In the genomic region with DNA sequence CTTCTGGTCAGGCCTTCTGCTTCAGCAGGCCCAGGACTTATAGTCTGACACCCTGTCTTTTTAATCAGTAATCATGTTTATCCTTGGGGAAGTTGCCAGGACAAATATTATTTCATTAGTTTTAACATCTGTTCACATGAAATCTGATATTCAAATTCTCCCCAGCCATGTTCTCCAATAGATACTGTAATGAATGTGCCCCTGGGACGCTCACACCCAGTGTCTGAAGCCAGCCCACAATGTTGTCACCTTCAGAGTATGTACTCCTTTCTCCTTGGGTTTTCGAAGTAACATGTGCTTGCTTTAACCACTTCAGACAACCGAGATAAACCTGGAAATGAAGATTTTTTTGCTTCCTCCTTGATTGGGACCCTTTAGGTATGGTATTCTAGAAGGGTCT, we compare ENCODE assay signal across 19 mouse cellular contexts.
DNase-seq lines count a peak whose midpoint lies in the region; ATAC-seq and TF ChIP-seq lines count a peak whose summit lies in the region.
"Had no signal": no experiment of that assay in that cellular context is flagged by ENCODE, and none has a peak within 500 bp of the region (broad histone marks: within the 10 kb centered on the region; RNA-seq: fewer than 3 reads in every experiment).

No protein-coding gene starts in this region.

- WGBS in kidney, postnatal 0 days: 65% methylated on average over 3 of the region's 3 CpGs

- TF ChIP-seq POLR2A in embryonic fibroblast, embryonic 13.5 days (IDR thresholded peaks at IDR 0.05; ENCODE audit: low read depth, low read length): no peak
- TF ChIP-seq POLR2A in myocyte (IDR thresholded peaks at IDR 0.05; ENCODE audit: insufficient read length, low read depth): no peak

- no peaks in the 10 kb centered on the region for H3K79me2 ChIP-seq in myocyte (ENCODE audit: control insufficient read depth, insufficient read depth)

- no peak overlapping the region for H3K27ac ChIP-seq in kidney, postnatal 0 days
- peak overlapping the region; percentile 53; the same call in 1 of the 2 replicates for H3K27ac ChIP-seq in embryonic fibroblast, embryonic 13.5 days (ENCODE audit: insufficient read depth, low read length)
- H3K27ac ChIP-seq: hindbrain, embryonic 10.5 days; hindbrain, postnatal 0 days had no signal

- H3K4me2 ChIP-seq in kidney, postnatal 0 days (ENCODE audit: low read length): no peak overlapping the region
- H3K4me2 ChIP-seq in myocyte (ENCODE audit: low read depth): peak overlapping the region; percentile 1

- H3K9me3 ChIP-seq in kidney, postnatal 0 days (replicated peaks; ENCODE audit: low read length): no peaks in the 10 kb centered on the region
- H3K9me3 ChIP-seq: hindbrain, embryonic 10.5 days had no signal

- H3K36me3 ChIP-seq in kidney, postnatal 0 days (ENCODE audit: insufficient read depth, low read length): no peaks in the 10 kb centered on the region
- H3K36me3 ChIP-seq in myocyte (ENCODE audit: control insufficient read depth, insufficient read depth): no peaks in the 10 kb centered on the region
- H3K36me3 ChIP-seq: G1E; hindbrain, embryonic 10.5 days had no signal

- H3K4me1 ChIP-seq in kidney, postnatal 0 days (replicated peaks; ENCODE audit: insufficient read depth, low read length): no peaks in the 10 kb centered on the region
- no peaks in the 10 kb centered on the region for H3K4me1 ChIP-seq in embryonic fibroblast, embryonic 13.5 days (ENCODE audit: control insufficient read depth, insufficient read depth, low read length)

- peak; percentile 64 for DNase-seq in gastrocnemius, adult 18-20 months (ENCODE audit: low spot score)
- DNase-seq in gastrocnemius, postnatal 10 days: no peak
- peak; percentile 45 for DNase-seq in kidney, postnatal 0 days (ENCODE audit: low spot score)
- DNase-seq in kidney, adult 8-10 months: no peak
- DNase-seq in cerebellum, postnatal 36 days: no peak
- DNase-seq in left cerebral cortex, postnatal 10 days (ENCODE audit: extremely low spot score in 1 of 2, low spot score in 2 of 2): no peak
- DNase-seq: adrenal gland, postnatal 25 days; cerebellum, adult 11-12 months; cerebellum, postnatal 14 days; embryo, embryonic 11 days; forebrain, postnatal 0 days; kidney, adult 11 months; kidney, postnatal 4 days; liver had no signal

- H3K9ac ChIP-seq in kidney, postnatal 0 days (ENCODE audit: low read depth, low read length): no peak overlapping the region
- H3K9ac ChIP-seq: forebrain, postnatal 0 days had no signal

- no peak for ATAC-seq in kidney, postnatal 0 days (replicated peaks; ENCODE audit: low FRiP score, low read depth)
- ATAC-seq: forebrain, postnatal 0 days; hindbrain, postnatal 0 days had no signal

- no peak for TF ChIP-seq CTCF in kidney, postnatal 0 days (IDR thresholded peaks at IDR 0.05; ENCODE audit: low read depth)
- TF ChIP-seq CTCF in embryonic fibroblast, embryonic 13.5 days (IDR thresholded peaks at IDR 0.05; ENCODE audit: borderline replicate concordance, insufficient read depth, low read length): no peak

- no peak overlapping the region for H3K4me3 ChIP-seq in kidney, postnatal 0 days (replicated peaks; ENCODE audit: low read depth, low read length)
- no peak overlapping the region for H3K4me3 ChIP-seq in embryonic fibroblast, embryonic 13.5 days (ENCODE audit: insufficient read depth, low read length)
- H3K4me3 ChIP-seq in myocyte: no peak overlapping the region
- H3K4me3 ChIP-seq: hindbrain, embryonic 10.5 days had no signal

- no peak overlapping the region for H3ac ChIP-seq in myocyte (ENCODE audit: control insufficient read depth, insufficient read length)

- H3K27me3 ChIP-seq in kidney, postnatal 0 days (ENCODE audit: insufficient read depth, low read length): no peaks in the 10 kb centered on the region
- H3K27me3 ChIP-seq in myocyte (ENCODE audit: control insufficient read depth, insufficient read depth, insufficient read length): no peaks in the 10 kb centered on the region

- intact Hi-C loops in left cerebral cortex, postnatal 10 days (cut with DNase I): no loop called here

TF ChIP-seq in myocyte, 11 proteins besides CTCF, POLR2A, EP300 and RAD21:
- TF ChIP-seq E2F4 (IDR thresholded peaks at IDR 0.05; ENCODE audit: insufficient read depth): no peak
- TF ChIP-seq USF1 (IDR thresholded peaks at IDR 0.05; ENCODE audit: low read depth): no peak
- no peak for TF ChIP-seq POLR2AphosphoS2 (IDR thresholded peaks at IDR 0.05; ENCODE audit: insufficient read length, low read depth)
- no peak for TF ChIP-seq MAX (IDR thresholded peaks at IDR 0.05; ENCODE audit: low read depth)
- TF ChIP-seq SRF (IDR thresholded peaks at IDR 0.05; ENCODE audit: control insufficient read depth, insufficient read length, low read depth): no peak

Comparison
In these comparisons a context has a peak if more than half of its experiments do, and no peak if none do; other contexts are left out.
1. DNase-seq: peak in gastrocnemius, adult 18-20 months (single experiment) and kidney, postnatal 0 days (single experiment); none in gastrocnemius, postnatal 10 days (single experiment), kidney, adult 8-10 months (0 of 2), cerebellum, postnatal 36 days (0 of 2) and left cerebral cortex, postnatal 10 days (0 of 2).